Mouse (Mus musculus) embryonic stem cell, embryonic (primary cell): ENCODE data around the gene Mrgprd.

Experiments used
- CTCF ChIA-PET, 4 experiments: fragments of 300-600 bp in 2 of 4; fragments of 350-600 bp in 2 of 4; sonication (Branson Sonifier 250); formaldehyde crosslinking; loops; one replicate each; lab custom pipeline; 2022; ENCODE audit warnings: inconsistent platforms in 2 of 4; lab: Charles Lee
- POLR2A ChIA-PET, 4 experiments: fragments of 300-600 bp in 2 of 4; fragments of 350-600 bp in 2 of 4; sonication (Branson Sonifier 250); formaldehyde crosslinking; loops; one replicate each; lab custom pipeline; 2022; ENCODE audit warnings: antibody characterized with exemption in 4 of 4, inconsistent platforms in 1 of 4; lab: Charles Lee

The Mrgprd gene

DNA sequence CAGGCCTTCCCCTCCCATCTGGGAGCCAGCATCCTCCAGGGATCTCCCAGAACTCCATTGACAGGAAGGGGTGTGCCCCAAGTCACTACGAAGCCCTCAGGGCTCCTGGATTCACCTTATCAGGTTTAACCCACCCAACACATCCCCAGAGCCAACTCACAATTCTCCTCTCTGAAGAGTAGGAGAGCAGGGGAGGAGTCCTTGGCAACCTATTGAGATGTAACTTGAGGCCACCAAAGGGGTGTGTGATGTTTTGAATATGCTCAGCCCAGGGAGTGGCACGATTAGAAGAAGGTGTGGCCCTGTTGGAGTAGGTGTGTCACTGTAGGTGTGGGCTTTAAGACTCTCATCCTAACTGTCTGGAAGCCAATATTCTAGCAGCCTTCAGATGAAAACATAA lies 11.1 kb downstream of the Mrgprd start:
- POLR2A ChIA-PET, result interaction anchor here in 3 of 4 experiments (0.6 to 3.8 kb wide), 13 partner anchors 8 to 223 kb away, joined by 3 to 14 read pairs (median 4); partner anchors contain the start of genes Tpcn2 (in 2 of the 3) and Mrgprd (in 1 of the 3)
- CTCF ChIA-PET, result no interaction called here

DNA sequence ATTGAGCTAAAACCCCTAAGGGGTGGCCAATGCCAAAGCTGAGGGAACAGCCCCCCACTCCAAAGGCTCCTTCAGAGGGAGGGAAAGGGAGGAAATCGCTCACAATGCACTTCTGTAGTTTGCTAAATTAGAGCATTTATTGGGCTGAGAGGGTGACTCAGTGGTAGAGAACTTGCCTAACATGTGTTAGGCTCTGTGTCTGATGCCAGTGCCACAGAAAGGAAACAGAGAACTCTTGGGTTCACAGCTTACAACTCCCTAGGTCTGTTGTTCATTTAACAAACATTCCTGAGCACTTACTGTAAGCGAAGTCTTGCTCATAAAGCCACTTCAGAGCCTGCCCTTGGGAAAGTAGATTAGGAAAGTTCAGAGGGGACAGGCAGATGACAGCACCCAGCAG lies 15.3 kb downstream of the Mrgprd start:
- POLR2A ChIA-PET, result interaction anchor here in 2 of 4 experiments (0.6 to 1.6 kb wide), 8 partner anchors 11 to 466 kb away, joined by 3 to 5 read pairs (median 3); no protein-coding TSS in a partner anchor
- CTCF ChIA-PET, result interaction anchor here in 2 of 4 experiments (0.7 to 2.2 kb wide), 2 partner anchors 36 to 46 kb away, joined by 3 to 6 read pairs; partner anchors contain the start of gene Tpcn2 (in 1 of the 2)

DNA sequence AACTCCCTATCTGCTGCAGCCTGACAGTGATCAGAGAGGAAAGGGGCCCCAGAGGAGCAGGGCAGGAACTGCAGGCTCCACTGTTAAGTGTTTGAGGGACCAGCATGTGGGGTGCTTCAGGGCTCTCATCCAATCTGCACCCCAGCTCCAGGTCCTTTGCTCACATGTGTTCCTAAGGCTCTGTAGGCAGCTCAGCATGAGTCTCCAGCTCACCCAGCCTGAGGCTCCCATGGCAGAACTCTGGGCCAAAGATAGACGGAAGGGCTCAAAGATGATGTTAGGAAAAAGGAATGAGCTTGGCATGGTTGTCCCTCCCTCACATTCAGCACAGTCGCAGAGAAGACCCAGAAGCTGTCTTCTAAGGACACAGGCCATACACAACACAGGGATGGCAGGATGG lies 16.0 kb downstream of the Mrgprd start:
- POLR2A ChIA-PET, result interaction anchor here in 3 of 4 experiments (0.7 to 1.6 kb wide), 7 partner anchors 11 to 63 kb away, joined by 3 to 4 read pairs (median 3); partner anchors contain the start of gene Tpcn2 (in 1 of the 3)
- CTCF ChIA-PET, result interaction anchor here (0.6 to 2.2 kb wide), 8 partner anchors 9 to 232 kb away, joined by 3 to 6 read pairs (median 4); partner anchors contain the start of gene Tpcn2 (in 2 of the 4)

DNA sequence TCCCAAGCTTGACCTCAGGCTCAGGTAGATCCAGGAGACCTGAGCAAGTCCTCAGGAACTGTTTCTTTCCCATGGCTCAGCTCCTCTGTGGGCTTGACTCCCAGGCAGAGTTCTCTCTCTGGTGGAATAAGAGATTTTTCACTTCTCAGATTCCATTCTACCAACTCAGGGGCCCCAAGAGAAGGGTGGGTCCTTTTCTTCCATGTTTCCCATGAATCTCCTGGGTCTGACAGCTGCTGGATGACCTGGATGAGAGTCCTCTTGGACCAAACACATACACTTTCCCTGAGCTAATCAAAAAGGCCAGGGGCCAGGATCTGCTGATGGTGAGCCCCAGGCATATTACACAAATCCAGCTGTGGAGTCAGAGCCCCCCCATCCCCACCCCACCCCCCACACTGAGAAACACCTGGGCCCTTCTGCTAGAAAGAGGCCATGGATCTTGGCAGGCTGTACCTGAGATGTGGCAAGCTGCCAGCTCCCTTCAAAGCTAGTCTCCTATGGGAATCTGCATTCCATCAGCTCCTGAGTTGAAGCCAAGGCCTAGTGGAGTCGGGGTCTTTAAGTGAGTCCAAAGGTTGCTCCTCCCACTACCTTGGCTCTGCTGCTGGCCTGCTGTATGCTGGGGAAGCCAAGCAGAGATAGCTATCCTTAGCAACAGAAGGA lies 17.9 kb downstream of the Mrgprd start:
- ChIA-PET CTCF (interaction anchor here in 1 of 4 experiments (0.5 to 1.2 kb wide), 3 partner anchors 22 to 754 kb away, joined by 3 to 4 read pairs (median 3); no protein-coding TSS in a partner anchor), POLR2A (interaction anchor here in 2 of 4 experiments (1.1 to 2.0 kb wide), 6 partner anchors 8 to 49 kb away, joined by 3 to 7 read pairs (median 4); partner anchors contain the start of gene Tpcn2 (in 2 of the 2))

DNA sequence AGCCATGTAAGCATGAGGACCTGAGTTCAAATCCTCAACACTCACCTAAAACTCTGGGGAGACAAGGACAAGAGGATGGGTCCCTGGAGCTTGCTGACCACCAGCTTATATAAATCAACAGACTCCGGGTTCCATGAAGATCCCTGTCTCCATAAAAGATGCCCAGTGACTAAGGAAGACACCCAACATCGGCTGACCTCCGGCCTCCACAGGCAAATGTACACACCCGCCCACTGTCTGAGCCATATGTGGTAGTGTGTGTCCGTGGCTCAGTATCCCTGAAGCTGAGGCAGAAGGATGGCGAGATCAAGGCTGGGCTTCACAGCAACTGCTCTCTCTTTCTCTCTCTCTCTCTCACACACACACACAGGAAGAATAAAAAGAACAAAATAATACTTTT lies 19.3 kb downstream of the Mrgprd start:
- POLR2A ChIA-PET, result interaction anchor here in 3 of 4 experiments (0.6 to 2.0 kb wide), 8 partner anchors 8 to 50 kb away, joined by 3 to 7 read pairs (median 4); partner anchors contain the start of gene Tpcn2 (in 1 of the 3)
- CTCF ChIA-PET, result interaction anchor here in 2 of 4 experiments (0.7 to 1.1 kb wide), 2 partner anchors 648 to 1153 kb away, joined by 3 read pairs; no protein-coding TSS in a partner anchor

DNA sequence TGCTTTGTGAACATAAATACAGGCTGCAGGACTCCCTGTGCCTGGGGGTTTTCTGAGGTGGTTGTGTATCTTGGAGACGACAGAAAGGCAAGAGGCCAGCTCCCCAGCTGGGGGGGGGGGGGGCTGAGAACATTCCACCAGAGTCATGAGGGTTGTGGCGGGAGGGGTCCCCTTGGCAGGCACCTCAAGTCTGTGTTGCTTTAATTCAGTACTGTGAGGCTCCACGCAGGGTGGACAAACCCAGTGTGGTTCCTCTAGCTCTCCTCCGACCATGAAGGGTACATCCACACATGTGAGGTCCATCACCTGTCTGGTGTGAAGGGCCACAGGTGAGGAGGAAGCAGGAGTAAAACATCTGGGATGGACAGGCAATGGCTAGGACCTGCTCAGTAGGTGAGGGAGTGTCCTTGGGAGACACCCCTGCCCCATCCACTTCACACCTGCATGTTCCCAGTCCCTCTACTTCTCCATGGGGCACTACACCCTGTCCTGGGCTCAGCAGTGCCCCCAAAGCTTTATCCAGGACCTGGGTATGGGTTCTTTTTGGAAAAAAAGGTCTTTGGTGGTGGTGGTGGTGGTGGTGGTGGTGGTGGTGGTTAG lies 19.9 kb downstream of the Mrgprd start:
- POLR2A ChIA-PET, result interaction anchor here in 1 of 4 experiments (1.6 to 2.0 kb wide), 2 partner anchors 10 to 15 kb away, joined by 6 to 7 read pairs; no protein-coding TSS in a partner anchor
- CTCF ChIA-PET, result no interaction called here

DNA sequence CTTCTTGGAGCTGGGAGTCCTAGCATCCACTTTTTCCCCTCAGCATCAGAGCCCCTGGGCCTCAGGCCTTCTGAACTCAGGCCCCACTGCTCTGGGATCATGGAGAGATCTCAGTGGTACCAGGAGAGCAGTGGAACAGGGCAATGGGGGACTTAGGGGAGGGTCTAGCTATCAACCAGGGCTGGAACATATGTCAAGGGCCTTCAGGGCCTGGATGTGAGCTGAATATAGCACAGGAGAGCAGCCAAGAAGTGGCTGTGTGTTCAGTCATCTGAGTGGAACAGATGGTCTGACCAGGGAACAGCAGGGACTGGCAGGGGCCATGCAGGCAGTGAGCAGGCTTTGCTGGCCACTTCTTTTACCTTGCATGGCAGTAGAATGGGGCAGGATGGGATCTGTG lies 20.6 kb downstream of the Mrgprd start:
- CTCF ChIA-PET, result no interaction called here

DNA sequence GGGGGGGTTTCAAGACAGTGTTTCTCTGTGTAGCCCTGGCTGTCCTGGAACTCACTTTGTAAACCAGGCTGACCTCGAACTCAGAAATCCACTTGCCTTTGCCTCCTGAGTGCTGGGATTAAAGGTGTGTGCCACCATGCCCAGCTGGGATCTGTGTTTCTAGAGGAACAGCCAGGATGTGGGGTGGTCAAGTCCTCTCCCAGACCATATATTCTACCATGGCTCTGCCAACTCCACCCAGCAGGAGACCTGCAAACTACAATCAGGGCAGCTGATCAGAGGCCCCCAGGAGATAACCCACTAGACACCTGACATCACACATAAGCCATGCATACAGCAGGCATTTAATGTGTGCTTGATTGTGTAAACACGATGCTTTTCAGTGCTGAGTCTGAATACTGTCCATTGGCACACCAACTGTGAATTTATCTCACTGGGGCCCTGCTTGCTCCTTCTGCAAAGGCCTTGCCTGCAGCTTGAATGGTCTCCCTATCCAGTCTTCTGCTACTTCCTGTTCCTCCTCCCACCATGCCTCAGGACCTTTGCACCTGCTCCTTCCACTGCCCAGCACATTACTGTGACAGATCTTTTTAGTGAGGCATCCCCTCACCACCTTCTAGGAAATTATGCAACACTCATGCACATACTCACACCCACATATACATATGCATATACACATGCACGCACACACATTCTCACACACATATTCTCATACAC lies 21.1 kb downstream of the Mrgprd start:
- CTCF ChIA-PET, result no interaction called here
- POLR2A ChIA-PET, result interaction anchor here in 1 of 4 experiments (1.6 kb wide), 1 partner anchor 11 kb away, joined by 6 read pairs; no protein-coding TSS in a partner anchor

More for the DNA sequence above, 20.6 kb downstream of the Mrgprd start:
- POLR2A ChIA-PET, result interaction anchor here in 1 of 4 experiments (1.6 kb wide), 1 partner anchor 10 kb away, joined by 6 read pairs; no protein-coding TSS in a partner anchor

DNA sequence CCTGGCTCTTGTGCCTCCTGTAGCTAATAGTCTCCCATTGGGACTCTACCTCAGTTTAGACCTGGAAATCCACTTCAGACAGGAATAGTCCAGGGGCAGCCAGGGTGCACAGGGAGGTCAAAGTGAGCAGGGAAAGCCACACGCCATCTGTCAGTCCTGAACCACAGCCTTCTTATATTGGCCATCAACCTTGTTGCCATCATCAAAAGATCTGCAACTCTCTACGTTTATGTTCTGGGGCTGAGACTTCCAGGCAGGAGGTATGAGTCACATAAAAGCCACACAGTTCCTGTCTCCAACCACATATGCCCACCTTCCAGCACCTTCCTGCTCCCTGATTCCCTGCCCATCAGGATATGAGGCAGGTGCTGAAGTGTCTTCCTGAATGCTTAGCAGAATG lies 23.3 kb downstream of the Mrgprd start:
- CTCF ChIA-PET, result interaction anchor here in 1 of 4 experiments (0.5 kb wide), 1 partner anchor 39 kb away, joined by 3 read pairs; no protein-coding TSS in a partner anchor

DNA sequence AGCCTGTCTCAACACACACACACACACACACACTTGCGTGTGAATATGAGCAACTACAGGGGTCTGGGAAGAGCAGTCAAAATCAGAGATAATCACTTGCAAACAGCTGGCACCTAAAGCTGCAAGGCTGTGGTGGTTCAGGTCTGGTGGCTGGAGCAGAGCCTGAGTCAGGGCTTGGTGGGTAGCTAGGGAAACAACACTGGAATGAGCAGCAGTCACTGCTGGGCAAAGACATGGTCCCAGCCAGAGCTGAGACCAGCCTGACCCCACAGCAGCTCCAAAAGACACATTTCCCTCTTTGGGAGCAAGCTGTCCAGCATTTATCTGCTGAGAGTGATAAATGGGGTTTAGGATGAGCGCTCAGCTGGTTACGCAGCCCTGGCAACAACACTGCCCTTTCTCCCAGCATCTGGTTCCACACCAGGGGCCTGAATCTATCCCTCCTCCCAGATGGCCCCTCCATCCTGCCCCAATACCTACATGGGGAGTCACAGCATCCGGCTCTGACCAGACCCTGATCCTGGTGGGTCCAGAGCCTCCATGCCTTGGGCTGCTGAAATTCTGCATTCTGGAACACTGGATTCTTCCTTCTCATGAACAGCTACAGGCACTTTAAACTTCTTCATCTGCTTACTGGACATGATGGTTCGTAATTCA lies 25.7 kb downstream of the Mrgprd start:
- CTCF ChIA-PET, result interaction anchor here in 2 of 4 experiments (1.0 to 1.3 kb wide), 3 partner anchors 46 to 57 kb away, joined by 3 to 4 read pairs (median 3); partner anchors contain the start of gene Tpcn2 (in 1 of the 2)
- POLR2A ChIA-PET, result interaction anchor here in 1 of 4 experiments (0.6 to 1.0 kb wide), 2 partner anchors 16 to 40 kb away, joined by 3 to 5 read pairs; no protein-coding TSS in a partner anchor

More for the DNA sequence above, 23.3 kb downstream of the Mrgprd start:
- POLR2A ChIA-PET, result no interaction called here
